Mouse (Mus musculus): ENCODE data around the gene Dusp27. TPM values are rescaled to one million over a fixed set of nuclear protein-coding genes. Genes with fewer than 3 reads are reported as not detected.

The Dusp27 gene
- total RNA-seq, 2 experiments from 2014 or later = 120 to 123 TPM

Other genes with a start within 250 kb of the Dusp27 start
- 10 to 100 TPM in 1 of 2 experiments, 1 to 10 TPM in 1; 9.6 to 11.4 TPM for gene Pou2f1, start 125.2 kb downstream of the Dusp27 start, total RNA-seq (2021)
- gene Gpa33, start 2.3 kb upstream of the Dusp27 start, total RNA-seq (2021) = not detected
- gene Mael, start 110.8 kb upstream of the Dusp27 start, total RNA-seq (2021) = not detected
- 1 to 10 TPM; 2.6 to 3.4 TPM for gene Ildr2, start 126.2 kb upstream of the Dusp27 start, total RNA-seq (2021)

Measured in gastrocnemius, postnatal 10 days (tissue).